Mouse (Mus musculus): ENCODE results near the gene Sfn.

The Sfn gene

GRCm38 (mm10) chr4:133601721-133602218, at the start of gene Sfn:
Gene Sfn (minus strand): TSS chr4:133602168.
- in situ Hi-C loops (cut with MboI; ENCODE audit: unreplicated experiment in 2 of 2) = no loop called here

- in situ Hi-C loops (cut with MboI; ENCODE audit: unreplicated experiment in 2 of 2) = no loop called here
These were observed 49.5 kb upstream of the Sfn start for GRCm38 (mm10) chr4:133651445-133651844.

GRCm38 (mm10) chr4:133649989-133650699, 48.2 kb upstream of the Sfn start, which contains the start of gene Zdhhc18:
Gene Zdhhc18 (minus strand): TSS chr4:133650154.
- in situ Hi-C loops (cut with MboI; ENCODE audit: unreplicated experiment in 2 of 2) = loop anchor here in 1 of 2 experiments (5.0 kb wide), 1 partner anchor 43 kb away; no protein-coding TSS in a partner anchor

GRCm38 (mm10) chr4:133649464-133649863, 47.5 kb upstream of the Sfn start:
- in situ Hi-C loops (cut with MboI; ENCODE audit: unreplicated experiment in 2 of 2) = loop anchor here in 1 of 2 experiments (5.0 kb wide), 1 partner anchor 42 kb away; no protein-coding TSS in a partner anchor

GRCm38 (mm10) chr4:133645680-133646079, 43.7 kb upstream of the Sfn start:
- in situ Hi-C loops (cut with MboI; ENCODE audit: unreplicated experiment in 2 of 2) = loop anchor here in 1 of 2 experiments (5.0 kb wide), 1 partner anchor 38 kb away; no protein-coding TSS in a partner anchor

- in situ Hi-C loops (cut with MboI; ENCODE audit: unreplicated experiment in 2 of 2) = loop anchor here in 1 of 2 experiments (5.0 kb wide), 1 partner anchor 38 kb away; no protein-coding TSS in a partner anchor
These were observed 43.2 kb upstream of the Sfn start for GRCm38 (mm10) chr4:133645195-133645594.

- in situ Hi-C loops (cut with MboI; ENCODE audit: unreplicated experiment in 2 of 2) = no loop called here
These were observed 32.1 kb upstream of the Sfn start for GRCm38 (mm10) chr4:133634043-133634410.

- in situ Hi-C loops (cut with MboI; ENCODE audit: unreplicated experiment in 2 of 2) = no loop called here
These were observed 31.5 kb upstream of the Sfn start for GRCm38 (mm10) chr4:133633332-133634042.

GRCm38 (mm10) chr4:133632483-133633327, 30.7 kb upstream of the Sfn start:
- in situ Hi-C loops (cut with MboI; ENCODE audit: unreplicated experiment in 2 of 2) = no loop called here

GRCm38 (mm10) chr4:133631769-133632411, 29.9 kb upstream of the Sfn start:
- in situ Hi-C loops (cut with MboI; ENCODE audit: unreplicated experiment in 2 of 2) = no loop called here

- in situ Hi-C loops (cut with MboI; ENCODE audit: unreplicated experiment in 2 of 2) = no loop called here
These were observed 29.3 kb upstream of the Sfn start for GRCm38 (mm10) chr4:133631071-133631768.

GRCm38 (mm10) chr4:133630326-133630920, 28.5 kb upstream of the Sfn start:
- in situ Hi-C loops (cut with MboI; ENCODE audit: unreplicated experiment in 2 of 2) = no loop called here

GRCm38 (mm10) chr4:133629191-133629590, 27.2 kb upstream of the Sfn start:
- in situ Hi-C loops (cut with MboI; ENCODE audit: unreplicated experiment in 2 of 2) = no loop called here

- in situ Hi-C loops (cut with MboI; ENCODE audit: unreplicated experiment in 2 of 2) = no loop called here
These were observed 26.5 kb upstream of the Sfn start for GRCm38 (mm10) chr4:133628517-133628916.

GRCm38 (mm10) chr4:133627039-133627438, 25.1 kb upstream of the Sfn start:
- in situ Hi-C loops (cut with MboI; ENCODE audit: unreplicated experiment in 2 of 2) = no loop called here

GRCm38 (mm10) chr4:133626621-133627020, 24.7 kb upstream of the Sfn start:
- in situ Hi-C loops (cut with MboI; ENCODE audit: unreplicated experiment in 2 of 2) = no loop called here

- in situ Hi-C loops (cut with MboI; ENCODE audit: unreplicated experiment in 2 of 2) = no loop called here
These were observed 24.3 kb upstream of the Sfn start for GRCm38 (mm10) chr4:133626221-133626620.

- in situ Hi-C loops (cut with MboI; ENCODE audit: unreplicated experiment in 2 of 2) = no loop called here
These were observed 23.7 kb upstream of the Sfn start for GRCm38 (mm10) chr4:133625621-133626071.

- in situ Hi-C loops (cut with MboI; ENCODE audit: unreplicated experiment in 2 of 2) = no loop called here
These were observed 22.9 kb upstream of the Sfn start for GRCm38 (mm10) chr4:133624830-133625229.
